Mouse (Mus musculus) E14TG2a.4 (cell line): ENCODE measurements around the gene Gabrb3.

Experiments used
- H3K27me3 ChIP-seq: 2 replicates; pipeline ENCODE4 v1.6.1; 2014; ENCODE audit warnings: low read length, control low read depth; ENCODE audit not compliant: insufficient read depth
- H3K36me3 ChIP-seq: 2 replicates; pipeline ENCODE4 v1.6.1; 2014; ENCODE audit warnings: low read length, control low read depth; ENCODE audit not compliant: insufficient read depth
- H3K4me1 ChIP-seq: replicated peaks from 2 replicates; pipeline ENCODE4 v1.6.1; 2014; ENCODE audit warnings: low read depth, low read length, control low read depth
- H3K4me3 ChIP-seq: replicated peaks from 2 replicates; pipeline ENCODE4 v1.5.1; 2014; ENCODE audit warnings: mild to moderate bottlenecking, low read length
- H3K9me3 ChIP-seq: 2 replicates; pipeline ENCODE4 v1.6.1; 2014; ENCODE audit warnings: low read length, control low read depth
- CTCF ChIP-seq: conservative IDR thresholded peaks from 2 replicates; pipeline ENCODE4 v1.5.1; 2014; ENCODE audit warnings: low read length
- NANOG ChIP-seq: IDR thresholded peaks from 2 replicates; pipeline ENCODE4 v1.6.1; 2014; ENCODE audit warnings: borderline replicate concordance, low read length, mixed read lengths
- POU5F1 ChIP-seq: IDR thresholded peaks from 2 replicates; pipeline ENCODE4 v1.6.1; 2014; ENCODE audit warnings: low read length, borderline replicate concordance

Gabrb3 gene

DNA sequence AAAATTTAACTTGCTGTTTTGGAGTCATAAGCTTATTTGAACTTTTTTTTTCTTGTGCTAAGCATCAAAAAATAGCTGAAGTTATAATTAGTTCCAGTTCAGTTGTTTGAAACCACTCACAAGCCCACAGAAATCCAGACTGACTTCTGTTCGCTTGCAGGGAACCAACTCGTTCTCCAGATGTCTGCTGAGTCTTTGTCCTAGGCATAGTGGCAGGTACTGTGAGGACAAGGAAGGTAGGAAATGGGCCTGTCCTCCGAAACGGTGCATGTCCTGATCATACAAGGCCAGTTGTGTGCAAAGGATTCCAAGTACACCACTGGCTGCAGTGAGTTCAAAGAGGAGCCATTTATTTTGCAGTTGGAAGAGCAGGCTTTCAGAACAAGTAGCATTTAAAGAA lies 215.5 kb downstream of the Gabrb3 start:
- H3K4me1 ChIP-seq = peaks cover 10% of the 10 kb centered on the region
- no peaks in the 10 kb centered on the region for H3K36me3 ChIP-seq
- H3K4me3 ChIP-seq = no peak overlapping the region
- H3K27me3 ChIP-seq = no peaks in the 10 kb centered on the region
- TF ChIP-seq CTCF (no peak), POU5F1 (no peak), NANOG (no peak)
- H3K9me3 ChIP-seq = no peaks in the 10 kb centered on the region

DNA sequence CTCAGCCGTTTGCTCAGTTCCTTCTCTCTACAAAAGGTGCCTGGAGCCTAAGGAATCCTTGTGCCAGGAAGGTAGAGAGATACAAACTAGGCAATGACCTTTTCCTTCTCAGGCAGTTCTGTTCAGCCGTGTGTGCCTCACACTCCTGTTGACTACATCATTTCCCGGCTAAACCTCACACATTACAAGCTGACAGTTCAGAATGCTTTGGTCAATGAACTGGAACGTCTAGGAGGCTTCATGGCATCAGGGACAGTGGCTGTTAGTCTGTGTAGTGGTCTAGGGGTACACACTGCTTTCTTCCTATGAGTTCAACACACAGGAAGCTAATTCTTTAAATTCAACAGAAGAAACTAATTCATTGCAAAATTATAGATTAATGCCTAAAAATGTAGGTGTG lies 216.2 kb downstream of the Gabrb3 start:
- Histone ChIP-seq H3K4me3 (no peak overlapping the region), H3K27me3 (no peaks in the 10 kb centered on the region), H3K4me1 (peaks cover 17% of the 10 kb centered on the region), H3K9me3 (no peaks in the 10 kb centered on the region), H3K36me3 (no peaks in the 10 kb centered on the region)
- TF ChIP-seq CTCF (no peak), POU5F1 (no peak)

GRCm38 (mm10) chr7:57640796-57641195 lies 221.3 kb downstream of the Gabrb3 start:
- H3K9me3 ChIP-seq = no peaks in the 10 kb centered on the region
- H3K36me3 ChIP-seq = no peaks in the 10 kb centered on the region
- H3K27me3 ChIP-seq = no peaks in the 10 kb centered on the region
- TF ChIP-seq NANOG (no peak), POU5F1 (no peak), CTCF (no peak)
- no peak overlapping the region for H3K4me3 ChIP-seq
- peaks cover 36% of the 10 kb centered on the region for H3K4me1 ChIP-seq

GRCm38 (mm10) chr7:57647345-57647744 lies 227.9 kb downstream of the Gabrb3 start:
- Histone ChIP-seq H3K4me1 (peaks cover 6% of the 10 kb centered on the region), H3K36me3 (no peaks in the 10 kb centered on the region), H3K27me3 (no peaks in the 10 kb centered on the region), H3K9me3 (no peaks in the 10 kb centered on the region), H3K4me3 (no peak overlapping the region)
- TF ChIP-seq POU5F1 = no peak
- TF ChIP-seq NANOG = no peak
- TF ChIP-seq CTCF = no peak

DNA sequence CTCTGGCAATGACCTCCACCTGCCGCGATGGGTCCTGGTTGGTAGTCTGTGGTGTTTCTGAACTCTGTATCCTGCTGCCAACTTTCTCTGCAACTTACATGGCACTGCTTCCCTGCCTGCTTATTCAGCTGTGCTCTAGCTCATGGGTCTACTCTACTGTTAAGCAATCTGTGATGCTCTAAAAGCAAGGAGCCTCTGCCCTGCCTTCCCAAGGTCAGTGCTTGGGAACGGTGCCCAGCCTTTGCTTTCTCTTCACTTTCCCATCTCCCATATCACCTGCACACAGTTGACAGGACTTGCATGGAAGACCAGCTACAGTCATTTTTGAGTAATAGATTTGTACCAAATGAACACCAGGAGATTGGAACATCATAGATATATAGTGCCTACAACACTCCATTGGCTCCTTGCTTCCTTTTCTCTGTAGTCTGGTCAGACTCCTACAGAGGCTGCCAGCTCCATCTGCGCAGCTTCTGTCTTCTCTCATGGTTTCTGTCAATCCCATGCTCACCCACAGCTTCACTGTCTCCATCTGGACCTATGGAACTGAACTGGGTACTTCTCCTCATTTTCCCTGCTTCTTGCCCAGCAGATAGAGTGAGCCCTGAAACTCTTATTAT lies 228.8 kb downstream of the Gabrb3 start:
- no peak overlapping the region for H3K4me3 ChIP-seq
- H3K27me3 ChIP-seq = no peaks in the 10 kb centered on the region
- no peaks in the 10 kb centered on the region for H3K36me3 ChIP-seq
- H3K4me1 ChIP-seq = peaks cover under 1% of the 10 kb centered on the region
- H3K9me3 ChIP-seq = no peaks in the 10 kb centered on the region
- TF ChIP-seq POU5F1 (no peak), CTCF (no peak), NANOG (no peak)

DNA sequence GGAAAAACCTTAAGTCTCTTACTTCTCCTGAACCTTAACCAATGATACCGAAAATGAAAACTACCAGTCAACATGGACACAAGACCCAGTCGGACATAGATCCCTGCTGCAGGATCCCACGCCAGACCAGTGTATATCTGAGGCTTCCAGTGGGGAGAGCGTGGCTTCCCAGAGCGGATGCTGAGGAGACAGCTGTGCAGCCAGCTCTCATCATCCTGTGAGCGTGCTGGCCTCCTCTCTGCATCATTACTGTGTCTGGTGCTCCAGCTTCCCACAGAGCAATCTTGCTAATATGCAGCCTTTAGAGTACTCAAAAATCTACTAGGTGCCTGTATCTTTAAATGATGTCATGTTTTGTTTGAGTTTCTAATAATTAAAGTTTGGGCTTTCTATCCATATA lies 257.9 kb downstream of the Gabrb3 start:
- no peaks in the 10 kb centered on the region for H3K9me3 ChIP-seq
- H3K27me3 ChIP-seq = no peaks in the 10 kb centered on the region
- H3K4me3 ChIP-seq = no peak overlapping the region
- no peaks in the 10 kb centered on the region for H3K36me3 ChIP-seq
- no peaks in the 10 kb centered on the region for H3K4me1 ChIP-seq
- TF ChIP-seq POU5F1 (no peak), NANOG (no peak), CTCF (no peak)

DNA sequence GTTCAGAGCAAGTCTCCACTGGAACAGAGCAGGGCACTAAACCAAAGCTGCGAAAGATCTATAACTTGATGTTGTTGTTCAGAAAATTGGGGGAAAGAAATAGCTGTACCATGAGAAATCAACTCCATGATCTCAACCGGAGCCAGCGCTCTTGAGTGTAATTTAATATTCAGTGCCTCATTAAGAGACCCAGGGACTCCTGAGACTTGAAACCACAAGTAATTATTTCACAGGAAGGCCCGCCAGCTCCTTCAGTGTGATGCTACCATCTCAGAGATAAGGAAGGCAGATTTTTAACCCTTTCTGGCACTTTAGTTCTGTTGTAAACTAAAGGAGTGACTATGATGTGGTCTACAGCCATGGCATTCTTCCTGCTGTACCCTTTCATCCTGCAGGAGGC lies 270.3 kb downstream of the Gabrb3 start:
- no peaks in the 10 kb centered on the region for H3K36me3 ChIP-seq
- no peaks in the 10 kb centered on the region for H3K9me3 ChIP-seq
- H3K4me3 ChIP-seq = no peak overlapping the region
- TF ChIP-seq CTCF (no peak), NANOG (no peak), POU5F1 (no peak)
- no peaks in the 10 kb centered on the region for H3K4me1 ChIP-seq
- no peaks in the 10 kb centered on the region for H3K27me3 ChIP-seq

- no peaks in the 10 kb centered on the region for H3K27me3 ChIP-seq
- TF ChIP-seq NANOG (no peak), CTCF (no peak), POU5F1 (no peak)
- no peaks in the 10 kb centered on the region for H3K4me1 ChIP-seq
- H3K4me3 ChIP-seq = no peak overlapping the region
- peaks cover 20% of the 10 kb centered on the region for H3K9me3 ChIP-seq
- H3K36me3 ChIP-seq = no peaks in the 10 kb centered on the region
These were observed 280.9 kb downstream of the Gabrb3 start for GRCm38 (mm10) chr7:57700370-57700769.

- H3K27me3 ChIP-seq = no peaks in the 10 kb centered on the region
- TF ChIP-seq NANOG = no peak
- no peak for TF ChIP-seq POU5F1
- TF ChIP-seq CTCF = no peak
- no peak overlapping the region for H3K4me3 ChIP-seq
These were observed 281.6 kb downstream of the Gabrb3 start for GRCm38 (mm10) chr7:57701046-57701445.

More at GRCm38 (mm10) chr7:57701046-57701445, 281.6 kb downstream of the Gabrb3 start:
- no peaks in the 10 kb centered on the region for H3K4me1 ChIP-seq
- H3K36me3 ChIP-seq = no peaks in the 10 kb centered on the region
- H3K9me3 ChIP-seq = peaks cover 20% of the 10 kb centered on the region
